Mouse (Mus musculus): Measurements from ENCODE around the gene Adsl.

The Adsl gene

DNA sequence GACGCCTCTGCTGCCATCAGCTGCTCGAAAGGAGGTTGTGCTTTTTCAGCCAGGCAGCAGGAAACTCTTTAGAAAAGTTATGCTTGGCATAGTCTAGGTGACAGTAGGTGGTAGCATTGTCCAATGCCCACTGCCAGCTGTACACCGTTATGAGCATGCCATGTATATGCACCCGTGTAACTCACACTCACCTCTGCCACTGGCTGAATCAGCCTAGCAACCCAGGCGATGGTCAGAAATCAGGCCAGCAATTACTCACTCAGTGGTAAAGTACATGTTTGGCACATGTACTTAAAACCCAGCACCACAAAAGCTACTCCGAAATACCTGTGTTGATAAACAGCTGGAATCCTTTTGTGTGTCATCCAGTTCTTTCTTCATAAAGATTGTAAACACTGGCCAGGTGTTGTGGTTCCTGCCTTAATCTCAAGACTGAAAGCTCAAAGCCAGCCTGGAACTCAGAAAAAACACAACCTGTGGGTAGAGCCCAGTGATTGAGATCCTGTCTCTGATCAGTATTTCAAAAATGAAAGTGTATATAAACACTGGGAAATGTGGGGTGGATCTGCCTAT, 6.7 kb upstream of the Adsl start:
- no peak for DNase-seq (ENCODE audit: low spot score)

DNA sequence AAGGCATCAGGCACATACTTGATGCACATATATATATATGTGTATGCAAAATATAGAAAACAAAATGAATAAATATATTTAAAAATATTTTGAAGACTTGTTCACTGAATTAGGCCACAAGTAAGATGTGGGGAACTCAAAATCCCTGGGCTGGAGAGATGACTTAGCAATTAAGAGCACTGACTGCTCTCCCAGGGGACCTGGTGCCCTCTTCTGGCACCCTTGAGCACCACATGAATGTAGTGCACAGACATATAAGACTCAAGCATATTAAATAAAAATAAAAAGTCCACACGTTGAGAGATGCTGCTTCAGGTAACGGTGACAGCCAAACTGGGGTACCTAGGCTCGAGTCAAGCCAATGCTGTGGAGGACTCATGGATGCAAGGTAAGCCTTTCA, 2.4 kb upstream of the Adsl start:
- DNase-seq (ENCODE audit: low spot score), result no peak

DNA sequence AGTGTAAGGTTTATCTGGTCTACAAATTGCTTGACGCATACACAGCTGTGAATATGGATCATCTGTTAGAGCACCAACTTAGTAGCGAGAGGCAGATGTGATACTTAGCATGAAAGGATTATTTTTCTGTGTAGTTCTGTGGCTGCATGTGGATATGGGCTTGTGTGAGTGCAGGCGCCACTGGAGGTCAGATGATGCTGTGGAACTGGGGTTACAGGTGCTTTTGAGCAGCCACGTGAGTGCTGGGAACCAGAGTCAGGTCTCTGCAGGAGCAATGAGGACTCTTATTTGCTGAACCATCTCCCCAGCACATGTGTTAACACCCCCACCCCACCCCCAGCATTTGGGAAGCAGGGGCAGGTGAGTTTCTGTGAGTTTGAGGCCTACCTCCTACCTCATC, 1.1 kb downstream of the Adsl start:
- no peak for DNase-seq (ENCODE audit: low spot score)

DNA sequence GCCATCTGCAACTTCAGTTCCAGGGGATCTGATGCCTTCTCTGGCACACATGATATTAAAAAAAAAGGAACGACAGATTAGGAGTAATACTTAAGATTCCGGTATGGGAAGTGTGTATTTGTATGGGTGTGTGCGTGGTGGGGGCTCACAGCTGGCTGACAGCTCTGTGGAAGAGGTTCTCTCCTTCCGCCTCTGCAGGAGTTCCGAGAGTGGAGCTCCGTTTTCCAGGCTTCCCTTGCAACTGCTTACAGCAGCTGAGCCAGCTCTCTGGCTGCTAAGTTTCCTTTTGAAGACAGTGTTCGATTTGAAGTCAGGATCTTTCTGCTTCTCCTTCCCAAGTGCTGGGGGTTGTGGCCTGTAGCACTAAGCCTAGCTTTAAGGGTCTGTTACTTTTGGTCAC, 1.8 kb downstream of the Adsl start:
- no peak for DNase-seq (ENCODE audit: low spot score)

DNA sequence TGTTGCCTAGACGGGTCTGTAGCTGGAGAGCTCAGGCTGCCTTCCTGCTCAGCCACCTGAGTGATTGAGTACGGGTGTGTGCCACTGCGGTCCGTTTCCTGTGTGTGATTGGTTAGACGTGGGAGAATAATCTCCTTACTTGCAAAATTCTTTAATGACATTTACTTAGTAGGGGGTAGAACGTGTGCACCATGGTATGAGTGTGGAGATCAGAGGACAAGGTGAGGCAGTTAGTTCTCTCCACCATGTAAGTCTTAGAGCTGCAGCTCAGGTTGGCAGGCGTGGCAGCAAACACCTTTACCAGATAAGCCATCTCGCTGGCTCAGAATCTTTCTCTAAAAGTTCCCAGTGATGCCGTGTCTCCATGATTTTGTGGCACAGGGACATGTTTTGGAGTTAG, 5.7 kb downstream of the Adsl start:
- no peak for DNase-seq (ENCODE audit: low spot score)

DNA sequence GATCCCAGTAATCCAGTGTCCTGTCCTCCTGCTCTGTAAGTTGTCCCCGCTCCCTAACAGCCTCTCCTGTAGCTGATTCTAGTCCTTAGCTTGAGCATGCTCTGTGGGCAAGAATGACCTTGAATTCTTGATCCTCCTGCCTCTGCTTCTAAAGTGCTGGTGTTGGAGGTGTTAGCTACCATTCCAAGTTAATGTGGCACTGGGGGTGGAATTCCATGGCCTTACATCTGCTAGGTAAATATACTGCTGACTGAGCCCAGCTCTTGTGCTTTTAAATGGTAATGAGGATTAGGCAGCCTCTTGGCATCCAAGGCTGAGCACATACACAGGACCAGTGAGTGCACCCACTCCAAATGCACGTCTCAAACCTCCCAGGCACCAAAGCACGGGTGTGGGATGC, 6.6 kb downstream of the Adsl start:
- DNase-seq (ENCODE audit: low spot score), result no peak

DNA sequence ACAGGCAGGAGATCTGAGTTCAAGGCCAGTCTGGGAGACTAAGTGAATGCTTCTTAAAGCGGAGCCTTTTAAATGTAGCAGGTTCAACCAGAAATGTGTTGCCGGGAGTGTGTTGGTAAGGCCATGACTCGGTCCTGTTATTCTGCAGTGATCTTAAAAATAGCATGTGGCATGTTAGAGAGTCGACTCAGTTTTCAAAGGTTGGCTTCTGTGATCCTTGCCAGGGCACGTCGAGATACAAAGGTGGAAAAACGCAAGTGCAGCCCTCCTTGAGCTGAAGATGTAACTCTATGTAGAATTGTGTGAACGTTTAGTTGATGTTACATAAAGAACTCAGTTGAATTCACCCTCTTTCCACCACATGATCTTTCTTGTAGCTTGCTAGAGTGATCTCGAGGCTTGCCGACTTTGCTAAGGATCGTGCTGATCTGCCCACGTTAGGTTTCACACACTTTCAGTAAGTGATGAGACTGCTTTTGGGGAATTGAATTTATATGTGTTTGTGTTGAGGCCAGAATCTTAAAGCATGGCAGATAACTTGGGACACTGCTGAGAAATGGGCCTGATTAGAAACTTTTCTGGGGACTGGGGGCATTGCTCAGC, 7.6 kb downstream of the Adsl start:
- no peak for DNase-seq (ENCODE audit: low spot score)

DNA sequence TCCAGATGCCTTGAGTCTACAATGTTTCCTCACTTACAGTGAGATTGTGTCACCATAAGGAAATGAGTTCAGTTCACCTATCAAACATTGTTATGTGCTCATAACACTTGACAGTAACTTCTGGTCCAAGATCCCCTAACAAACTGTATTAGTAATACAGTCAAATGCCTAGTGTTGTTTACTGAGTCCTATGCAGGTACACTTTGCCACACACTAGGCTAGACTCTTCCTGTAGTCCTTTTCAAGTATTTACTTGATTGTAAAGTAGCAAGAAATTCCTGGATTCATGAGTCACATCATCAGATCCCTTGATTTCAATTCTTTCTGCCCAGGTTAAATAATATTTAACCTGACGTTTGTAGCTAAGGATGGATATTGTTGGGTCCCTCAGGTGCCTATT, 21.1 kb downstream of the Adsl start:
- DNase-seq (ENCODE audit: low spot score), result no peak

DNA sequence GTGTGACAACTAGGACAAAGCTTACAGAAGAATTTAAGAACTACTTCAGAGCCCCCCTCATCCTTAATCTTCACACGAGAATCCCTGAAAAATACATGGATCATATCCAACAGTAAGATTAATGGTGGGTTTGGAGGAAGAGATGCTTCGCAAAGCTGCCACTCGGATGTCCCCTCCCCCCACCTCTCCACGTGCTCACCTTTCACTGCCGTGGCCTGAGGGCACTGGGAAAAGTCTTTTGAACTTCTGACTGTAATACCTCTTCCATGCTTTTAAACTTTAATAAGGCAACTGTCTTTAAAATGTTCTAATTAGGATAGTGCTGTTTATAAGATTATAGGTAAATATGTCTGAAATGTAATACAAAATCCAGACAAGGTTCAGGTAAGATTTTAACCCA, 26.0 kb downstream of the Adsl start:
- DNase-seq (ENCODE audit: low spot score), result no peak

DNA sequence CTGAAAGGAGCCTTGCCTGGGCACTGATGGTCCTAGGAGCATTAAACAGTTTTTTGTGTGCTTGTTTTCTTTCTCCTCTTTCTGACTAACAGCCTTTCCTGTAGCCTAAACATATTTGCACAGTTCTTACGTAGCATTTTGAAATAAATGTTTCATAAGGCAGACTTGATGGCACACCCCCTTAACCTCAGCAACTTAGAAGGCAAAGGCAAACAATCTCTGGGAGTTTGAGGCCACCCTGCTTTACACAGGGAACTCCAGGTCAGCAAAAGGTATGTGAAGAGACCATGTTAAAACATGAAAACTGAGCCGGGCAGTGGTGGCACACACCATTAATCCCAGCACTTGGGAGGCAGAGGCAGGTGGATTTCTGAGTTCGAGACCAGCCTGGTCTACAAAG, 27.4 kb downstream of the Adsl start:
- DNase-seq (ENCODE audit: low spot score), result no peak

DNA sequence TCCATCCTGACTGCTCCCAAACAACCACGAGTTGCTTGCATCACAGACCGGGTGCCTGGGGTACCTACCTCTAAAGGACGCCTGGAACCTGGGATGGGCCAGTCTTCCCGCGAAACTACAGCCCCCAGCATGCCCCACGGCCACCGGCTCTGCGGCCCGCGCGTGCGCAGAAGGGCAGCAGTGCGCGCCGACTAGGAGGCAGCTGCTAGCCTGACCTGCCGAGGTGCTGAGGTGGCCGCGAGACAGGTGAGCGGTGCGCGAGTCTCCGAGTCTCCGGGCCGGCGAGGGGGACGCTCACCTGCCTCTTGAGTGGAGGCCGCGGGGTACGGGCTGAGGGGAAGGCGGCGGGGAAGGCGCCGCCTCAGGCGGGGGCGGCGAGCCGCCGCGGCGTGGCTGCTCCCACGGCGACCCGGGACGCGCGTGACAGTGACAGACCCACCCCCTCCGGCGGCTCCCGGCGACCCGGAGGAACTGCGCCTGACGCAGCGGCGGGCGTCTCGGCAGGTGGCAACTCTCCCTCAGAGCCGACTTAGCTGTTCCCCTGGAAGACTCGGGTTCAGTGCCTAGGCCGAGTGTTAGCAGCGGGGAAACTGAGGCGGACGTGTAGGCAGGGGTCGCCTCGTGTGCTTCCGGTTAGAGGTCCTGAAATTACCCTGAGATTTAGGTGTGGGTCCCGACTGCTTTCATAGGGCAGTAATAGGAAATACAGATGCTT, 29.5 kb downstream of the Adsl start, which contains the start of gene Sgsm3:
Gene Sgsm3, plus strand, starts transcription at position 146 of the 715 bp plus-strand sequence.
- DNase-seq (ENCODE audit: low spot score), result peak; percentile 92

DNA sequence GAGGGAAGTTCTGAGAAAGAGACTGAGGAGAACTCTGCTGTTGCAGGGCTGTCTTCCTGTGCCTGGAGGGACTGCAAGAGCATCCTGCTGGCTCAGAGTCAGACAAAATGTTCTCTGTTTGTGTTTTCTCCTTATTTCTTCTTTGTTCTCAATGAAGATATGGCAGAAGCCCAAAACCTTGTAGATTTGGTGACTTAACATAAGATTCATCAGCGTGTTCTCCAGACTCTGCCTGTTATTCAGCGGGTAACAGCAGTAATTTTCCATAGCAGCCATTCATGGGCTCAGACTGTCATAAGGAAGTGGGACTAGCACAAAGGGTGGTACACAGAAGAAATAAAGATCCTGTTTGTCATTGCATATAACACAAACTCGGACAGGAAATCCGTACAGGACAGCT, 31.3 kb downstream of the Adsl start:
- no peak for DNase-seq (ENCODE audit: low spot score)

DNA sequence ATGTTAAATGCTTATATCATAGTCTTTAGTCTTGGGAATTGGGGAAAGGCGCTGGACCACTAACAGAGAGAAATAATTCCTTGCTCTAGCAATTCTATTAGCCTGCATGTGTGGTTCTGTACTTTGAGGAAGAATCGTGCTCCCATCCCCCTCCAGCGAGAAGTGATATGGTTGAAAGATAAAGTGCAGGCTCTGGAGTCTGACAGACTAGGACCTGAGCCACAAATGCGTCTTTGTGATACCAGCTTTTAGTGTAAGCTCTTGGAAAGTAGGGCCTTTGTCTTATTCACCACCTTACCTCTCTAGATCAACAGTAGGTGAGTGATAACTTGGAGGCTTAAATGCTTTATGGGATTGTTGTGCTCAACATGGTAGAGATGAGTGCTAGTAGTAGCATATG, 32.9 kb downstream of the Adsl start:
- no peak for DNase-seq (ENCODE audit: low spot score)

DNA sequence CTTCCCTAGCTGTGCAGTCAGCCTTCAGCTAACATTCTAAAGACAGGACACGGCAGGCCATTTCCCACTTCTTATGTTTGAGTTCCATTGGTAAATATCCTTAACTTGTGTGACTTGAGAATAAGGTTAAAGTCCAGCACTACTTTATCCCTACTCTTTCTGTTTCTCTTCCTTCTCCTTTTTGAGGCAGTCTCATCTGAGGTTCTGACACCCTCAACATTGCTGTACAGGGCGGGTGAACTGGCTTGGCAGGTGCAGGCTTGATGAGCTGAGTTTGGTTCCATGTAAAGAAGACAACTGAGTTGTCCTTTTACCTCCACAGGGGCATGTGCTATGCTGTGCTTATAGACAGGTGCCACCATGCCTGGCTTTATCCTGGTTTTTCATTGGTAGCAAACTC, 35.0 kb downstream of the Adsl start:
- no peak for DNase-seq (ENCODE audit: low spot score)

DNA sequence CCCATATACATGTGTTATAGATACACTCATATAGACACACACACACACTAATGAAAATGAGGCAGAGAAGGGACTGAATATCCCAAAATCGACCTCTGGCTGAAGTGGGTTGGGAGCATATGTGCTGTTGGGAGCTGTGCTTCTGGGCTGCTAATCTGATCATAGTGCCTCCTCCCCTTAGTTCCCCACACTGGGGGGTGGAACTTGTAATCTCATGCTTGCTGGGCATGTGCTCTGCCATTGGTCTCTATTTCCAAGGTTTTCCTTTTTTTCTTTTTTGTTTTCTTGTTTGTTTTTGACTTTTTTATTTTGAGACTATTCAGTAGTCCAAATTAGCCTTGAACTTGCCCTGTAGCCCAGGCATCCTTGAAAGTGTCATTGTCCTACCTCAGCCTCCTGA, 40.0 kb downstream of the Adsl start:
- DNase-seq (ENCODE audit: low spot score), result no peak

DNA sequence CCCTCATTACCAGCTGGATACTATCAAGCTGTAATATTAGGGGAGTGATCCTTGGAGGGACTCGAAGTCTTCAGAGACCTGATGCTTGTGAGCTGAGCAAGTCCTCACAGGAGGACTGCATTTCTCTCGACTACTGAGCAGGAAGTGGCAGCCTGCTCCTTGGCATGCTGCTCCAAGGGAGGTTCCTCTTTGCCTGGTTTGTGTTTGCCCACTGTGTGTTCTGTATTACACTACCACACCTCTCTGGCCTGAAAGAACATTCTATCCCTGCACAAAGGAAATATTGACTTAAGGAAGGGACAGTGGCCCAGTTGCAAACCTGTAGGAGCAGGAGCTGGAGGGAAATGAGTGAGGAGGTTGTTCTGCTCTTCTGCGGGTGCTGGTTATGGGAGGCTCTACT, 41.4 kb downstream of the Adsl start:
- DNase-seq (ENCODE audit: low spot score), result no peak

DNA sequence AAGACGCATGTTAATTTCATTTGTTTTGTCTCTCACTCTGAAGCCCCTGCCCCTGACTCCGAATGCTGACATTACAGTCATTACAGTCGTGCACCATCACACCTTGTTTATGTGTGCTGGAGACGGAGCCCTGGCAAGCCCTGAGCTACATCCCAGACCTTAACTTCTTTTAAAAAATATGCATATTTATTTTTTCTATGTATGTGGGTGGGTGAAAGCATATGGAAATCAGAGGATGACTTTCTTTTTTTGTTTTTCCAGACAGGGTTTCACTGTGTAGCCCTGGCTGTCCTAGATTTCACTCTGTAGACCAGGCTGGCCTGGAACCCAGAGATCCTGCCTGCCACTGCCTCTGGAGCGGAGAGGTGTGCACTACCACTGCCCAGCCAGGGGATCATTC, 46.7 kb downstream of the Adsl start:
- DNase-seq (ENCODE audit: low spot score), result no peak

DNA sequence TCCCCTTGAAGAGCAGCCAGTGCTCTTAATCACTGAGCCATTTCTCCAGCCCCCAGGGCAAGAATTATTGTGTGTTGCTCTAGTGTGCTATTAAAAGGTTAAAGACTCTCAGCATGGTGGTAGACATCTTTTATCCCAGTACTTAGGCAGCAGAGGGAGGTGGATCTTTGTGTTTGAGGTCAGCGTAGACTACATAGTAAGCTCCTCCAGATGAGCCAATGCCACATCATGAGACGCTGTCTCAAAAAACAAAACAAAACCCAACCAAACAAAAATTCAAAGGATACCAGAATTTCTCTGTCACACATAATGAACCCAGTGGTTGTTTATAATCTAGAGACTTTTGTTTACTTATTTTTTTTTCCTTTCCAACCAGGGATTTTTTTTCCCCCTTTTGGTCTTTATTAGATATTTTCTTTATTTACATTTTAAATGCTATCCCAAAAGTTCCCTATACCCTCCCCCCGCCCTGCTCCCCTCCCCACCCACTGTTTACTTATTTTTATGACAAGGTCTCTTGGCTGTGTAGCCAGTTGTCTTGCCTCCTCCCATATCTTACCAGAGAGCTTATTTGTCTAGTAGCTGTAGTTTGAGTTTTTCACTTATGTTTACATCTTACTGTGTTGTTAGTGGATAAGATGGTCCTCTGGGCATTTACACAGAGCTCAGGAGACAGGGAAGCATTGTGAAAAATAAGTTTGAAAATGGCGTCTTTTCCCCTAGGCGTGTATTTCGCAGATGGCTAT, 48.0 kb downstream of the Adsl start:
- no peak for DNase-seq (ENCODE audit: low spot score)

DNA sequence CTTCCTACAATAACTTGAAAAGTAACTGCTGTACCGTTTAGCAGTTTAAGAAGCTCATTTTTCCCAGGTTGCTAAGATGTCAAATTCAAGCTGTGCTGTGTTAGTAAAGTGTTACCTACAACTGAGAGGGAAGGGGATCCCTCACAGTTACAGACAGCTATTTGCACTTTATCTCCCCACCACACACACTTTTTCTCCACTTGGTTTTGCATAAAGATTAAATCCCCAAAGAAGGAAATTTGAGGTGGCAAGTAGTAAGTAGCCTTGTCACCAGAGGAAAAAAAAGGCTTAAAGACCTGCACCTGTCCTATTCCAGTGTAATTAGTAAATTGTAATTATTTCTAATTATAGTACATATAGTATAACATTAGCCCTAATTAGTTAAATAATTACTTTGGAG, 48.8 kb downstream of the Adsl start:
- DNase-seq (ENCODE audit: low spot score), result no peak

DNA sequence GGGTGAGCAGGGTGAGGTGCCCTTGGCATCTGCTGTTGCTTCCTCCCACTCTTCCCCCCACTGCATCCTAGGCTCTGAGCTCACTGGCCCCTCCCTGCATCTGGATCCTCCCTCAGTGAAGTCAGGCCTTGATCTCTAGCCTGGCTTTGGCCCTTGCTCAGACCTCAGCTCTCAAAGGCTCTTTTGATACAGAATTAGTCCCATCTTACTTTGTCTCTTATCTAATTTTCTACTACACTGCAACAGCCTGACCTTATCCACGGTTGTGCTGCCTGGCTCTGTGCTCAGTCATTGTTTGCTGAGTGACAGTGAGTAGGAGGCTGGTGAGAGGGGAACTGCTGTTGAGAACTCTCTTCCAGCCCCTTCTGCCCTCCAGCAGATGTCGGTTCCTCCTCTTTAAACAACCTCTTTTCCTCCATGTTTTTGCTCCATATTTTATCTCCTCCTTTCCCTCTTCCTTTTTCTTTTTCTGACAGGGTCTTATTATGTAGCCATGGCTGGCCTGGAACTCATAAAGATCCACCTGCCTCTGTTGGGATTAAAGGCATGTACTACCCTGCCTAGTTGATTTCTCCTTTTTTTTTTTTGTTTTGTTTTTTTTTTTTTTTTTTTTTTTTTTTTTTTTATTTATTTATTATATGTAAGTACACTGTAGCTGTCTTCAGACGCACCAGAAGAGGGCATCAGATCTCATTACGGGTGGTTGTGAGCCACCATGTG, 52.3 kb downstream of the Adsl start:
- peak; percentile 82 for DNase-seq (ENCODE audit: low spot score)

DNA sequence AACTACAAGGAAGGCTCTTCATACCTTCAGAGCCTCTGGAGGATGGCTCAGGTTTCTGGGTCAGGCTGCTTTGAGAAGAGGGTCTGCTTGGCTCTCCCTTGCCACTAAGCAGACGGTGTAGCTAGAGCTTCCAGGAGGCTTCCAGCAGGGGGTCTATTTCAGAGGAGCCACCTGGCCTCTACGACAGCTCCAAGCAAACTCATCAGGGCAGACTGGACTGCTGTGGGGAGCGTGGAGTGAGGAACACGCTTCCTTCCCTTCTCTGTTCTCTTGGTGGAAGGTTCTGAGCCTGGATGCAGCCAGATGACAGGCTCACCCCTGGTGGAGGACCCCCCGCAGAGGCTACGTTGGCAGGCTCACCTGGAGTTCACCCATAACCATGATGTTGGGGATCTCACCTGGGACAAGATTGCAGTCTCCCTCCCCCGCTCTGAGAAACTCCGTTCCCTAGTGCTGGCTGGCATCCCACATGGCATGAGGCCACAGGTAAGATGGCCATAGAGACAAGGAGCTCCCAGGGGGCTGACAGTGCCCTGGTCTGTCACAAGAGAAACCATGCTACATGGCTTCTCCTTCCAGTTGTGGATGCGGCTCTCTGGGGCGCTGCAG, 57.9 kb downstream of the Adsl start:
- DNase-seq (ENCODE audit: low spot score), result no peak

DNA sequence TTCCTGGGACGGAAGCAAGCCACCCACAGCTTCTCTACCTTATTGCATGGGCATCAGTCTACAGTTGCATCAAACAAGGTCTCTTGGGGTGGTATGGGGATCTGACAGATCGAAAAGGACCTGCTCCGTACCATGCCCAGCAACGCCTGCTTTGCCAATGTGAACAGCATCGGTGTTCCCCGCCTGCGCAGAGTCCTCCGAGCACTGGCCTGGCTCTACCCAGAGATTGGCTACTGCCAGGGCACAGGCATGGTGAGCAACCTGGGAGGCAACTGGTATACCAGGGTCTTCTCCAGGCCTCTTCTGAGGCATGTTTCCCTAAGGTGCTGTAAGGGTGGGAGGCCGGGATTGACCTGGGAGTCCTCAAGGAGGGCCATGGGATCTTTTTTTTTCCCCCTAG, 59.0 kb downstream of the Adsl start:
- DNase-seq (ENCODE audit: low spot score), result no peak

Data from testis, postnatal 14 days (tissue).